Mouse (Mus musculus): Measurements from ENCODE around the gene Drd4.

DNA sequence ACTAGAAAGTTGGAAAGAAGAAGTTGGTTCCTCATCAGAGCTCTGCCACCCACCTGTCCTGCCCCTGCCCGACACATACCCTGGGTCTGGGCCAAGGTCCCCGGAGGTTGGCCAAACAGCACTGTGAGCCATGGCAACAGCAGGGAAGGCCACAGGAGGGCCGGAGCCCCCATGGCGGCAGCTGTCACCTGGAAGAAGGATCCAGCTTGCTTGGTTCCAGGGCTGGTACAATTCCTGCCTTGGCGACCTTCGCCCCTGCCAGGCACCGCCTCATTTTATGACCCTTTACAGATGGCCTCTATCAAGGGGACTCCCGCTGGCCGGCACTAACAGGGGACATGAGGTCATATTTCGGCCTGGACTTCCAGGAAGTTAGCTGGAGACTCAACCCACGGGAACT, 15.3 kb upstream of the Drd4 start, which contains the start of gene Cdhr5:
- no peak for TF ChIP-seq POLR2A (IDR thresholded peaks at IDR 0.05; ENCODE audit: borderline replicate concordance, low read depth, low read length)
- no peak for TF ChIP-seq CTCF (IDR thresholded peaks at IDR 0.05; ENCODE audit: low read depth, low read length)

Measured in bone marrow macrophage, adult 2 months (primary cell).